ENCODE assay signal across 16 mouse cellular contexts in genomic region chr4:44917907-44918306, GRCm38 (mm10).
DNase-seq lines count a peak whose midpoint lies in the region; ATAC-seq and TF ChIP-seq lines count a peak whose summit lies in the region.
"Had no signal": no experiment of that assay in that cellular context is flagged by ENCODE, and none has a peak within 500 bp of the region (broad histone marks: within the 10 kb centered on the region; RNA-seq: fewer than 3 reads in every experiment).

No protein-coding gene starts in this region.

- no peaks in the 10 kb centered on the region for H3K27me3 ChIP-seq in spleen, adult 2 months (ENCODE audit: control insufficient read depth, insufficient read depth, low read length)
- no peaks in the 10 kb centered on the region for H3K27me3 ChIP-seq in forebrain, embryonic 15.5 days
- no peaks in the 10 kb centered on the region for H3K27me3 ChIP-seq in liver, embryonic 15.5 days
- H3K27me3 ChIP-seq in midbrain, postnatal 0 days (ENCODE audit: insufficient read depth, low read length): no peaks in the 10 kb centered on the region
- no peaks in the 10 kb centered on the region for H3K27me3 ChIP-seq in thymus, adult 2 months (ENCODE audit: control insufficient read depth, insufficient read depth, low read length)
- H3K27me3 ChIP-seq: CH12.LX; heart, embryonic 15.5 days; limb, embryonic 15.5 days had no signal

- no peaks in the 10 kb centered on the region for H3K9me3 ChIP-seq in forebrain, embryonic 15.5 days
- no peaks in the 10 kb centered on the region for H3K9me3 ChIP-seq in liver, embryonic 15.5 days (replicated peaks)
- no peaks in the 10 kb centered on the region for H3K9me3 ChIP-seq in midbrain, postnatal 0 days (ENCODE audit: low read length)
- H3K9me3 ChIP-seq: heart, embryonic 15.5 days; limb, embryonic 15.5 days had no signal

- 0 out of 2 replicates have a peak, but pooled peaks cover 1% of the 10 kb centered on the region for H3K36me3 ChIP-seq in spleen, adult 2 months (ENCODE audit: control insufficient read depth, insufficient read depth, low read length)
- no peaks in the 10 kb centered on the region for H3K36me3 ChIP-seq in forebrain, embryonic 15.5 days
- H3K36me3 ChIP-seq in liver, embryonic 15.5 days (replicated peaks): no peaks in the 10 kb centered on the region
- H3K36me3 ChIP-seq in midbrain, postnatal 0 days (ENCODE audit: insufficient read depth, low read length): peaks cover 2% of the 10 kb centered on the region; the same call in 1 of the 2 replicates
- H3K36me3 ChIP-seq in thymus, adult 2 months (ENCODE audit: control insufficient read depth, insufficient read depth, low read length): no peaks in the 10 kb centered on the region
- H3K36me3 ChIP-seq: limb, embryonic 15.5 days had no signal

- no peak overlapping the region for H3K4me3 ChIP-seq in spleen, adult 2 months (ENCODE audit: extremely low read depth, insufficient read depth, insufficient read length)
- no peak overlapping the region for H3K4me3 ChIP-seq in forebrain, embryonic 15.5 days
- H3K4me3 ChIP-seq in liver, embryonic 15.5 days (replicated peaks): no peak overlapping the region
- H3K4me3 ChIP-seq in midbrain, postnatal 0 days (ENCODE audit: low read depth, low read length): no peak overlapping the region
- no peak overlapping the region for H3K4me3 ChIP-seq in thymus, adult 2 months (ENCODE audit: control insufficient read depth, insufficient read depth, low read length)
- H3K4me3 ChIP-seq: heart, embryonic 15.5 days; limb, embryonic 15.5 days had no signal

- peak overlapping the region; percentile 43 for H3K27ac ChIP-seq in spleen, adult 2 months (ENCODE audit: insufficient read depth, low read length)
- H3K27ac ChIP-seq in forebrain, embryonic 15.5 days (replicated peaks): peak overlapping the region; percentile 58
- H3K27ac ChIP-seq in liver, embryonic 15.5 days (replicated peaks): no peak overlapping the region; the same call in 1 of the 2 replicates
- H3K27ac ChIP-seq in midbrain, postnatal 0 days (ENCODE audit: low read depth, low read length): no peak overlapping the region
- H3K27ac ChIP-seq in thymus, adult 2 months (ENCODE audit: control insufficient read depth, insufficient read depth, low read length): no peak overlapping the region
- H3K27ac ChIP-seq: heart, embryonic 15.5 days; limb, embryonic 15.5 days; macrophage; stomach, postnatal 0 days had no signal

- DNase-seq in spleen, adult 2 months (ENCODE audit: low read depth in 1 of 2, low spot score in 2 of 2): no peak
- DNase-seq in spleen, postnatal 10 days (ENCODE audit: low spot score in 2 of 2): no peak
- DNase-seq in midbrain, postnatal 0 days (ENCODE audit: low spot score): peak; percentile 6
- no peak for DNase-seq in adrenal gland, adult 2 months
- no peak for DNase-seq in natural killer cell, adult 2 months (ENCODE audit: low spot score in 2 of 2)
- DNase-seq in thymus, adult 2 months: no peak
- DNase-seq: kidney, adult 9 months; right cerebral cortex, postnatal 4 days had no signal

- H3K4me2 ChIP-seq in forebrain, embryonic 15.5 days (replicated peaks): no peak overlapping the region
- 0 out of 2 replicates have a peak overlapping the region, but pooled peaks have one; percentile 2 for H3K4me2 ChIP-seq in liver, embryonic 15.5 days
- no peak overlapping the region for H3K4me2 ChIP-seq in midbrain, postnatal 0 days (ENCODE audit: low read depth, low read length, poor library complexity, severe bottlenecking)
- H3K4me2 ChIP-seq: heart, embryonic 15.5 days; limb, embryonic 15.5 days had no signal

- WGBS in spleen, adult 2 months: 28% methylated on average over 3 of the region's 3 CpGs
- WGBS in forebrain, embryonic 15.5 days: 11% methylated on average over 3 of the region's 3 CpGs
- 47% methylated on average over 3 of the region's 3 CpGs for WGBS in liver, embryonic 15.5 days (ENCODE audit: insufficient replicate concordance)
- 5% methylated on average over 3 of the region's 3 CpGs for WGBS in midbrain, postnatal 0 days
- 91% methylated on average over 3 of the region's 3 CpGs for WGBS in thymus, adult 2 months

- H3K9ac ChIP-seq in forebrain, embryonic 15.5 days (replicated peaks): no peak overlapping the region
- no peak overlapping the region for H3K9ac ChIP-seq in liver, embryonic 15.5 days
- no peak overlapping the region for H3K9ac ChIP-seq in midbrain, postnatal 0 days (replicated peaks; ENCODE audit: low read length, poor library complexity, severe bottlenecking)
- H3K9ac ChIP-seq: heart, embryonic 15.5 days; limb, embryonic 15.5 days had no signal

- TF ChIP-seq CTCF in spleen, adult 2 months (IDR thresholded peaks at IDR 0.05; ENCODE audit: extremely low read depth, insufficient read depth, insufficient read length, insufficient replicate concordance): no peak
- no peak for TF ChIP-seq CTCF in midbrain, postnatal 0 days (IDR thresholded peaks at IDR 0.05)
- no peak for TF ChIP-seq CTCF in thymus, adult 2 months (IDR thresholded peaks at IDR 0.05; ENCODE audit: borderline replicate concordance, control insufficient read depth, extremely low read depth, insufficient read depth, low read length, poor library complexity)

- TF ChIP-seq POLR2A in spleen, adult 2 months (IDR thresholded peaks at IDR 0.05; ENCODE audit: low read depth, low read length): no peak
- TF ChIP-seq POLR2A in thymus, adult 2 months (IDR thresholded peaks at IDR 0.05; ENCODE audit: control insufficient read depth, extremely low read depth, insufficient read depth, low read length, poor library complexity): no peak

- peaks cover 6% of the 10 kb centered on the region for H3K4me1 ChIP-seq in spleen, adult 2 months (ENCODE audit: control insufficient read depth, insufficient read depth, insufficient read length)
- peaks cover 21% of the 10 kb centered on the region for H3K4me1 ChIP-seq in forebrain, embryonic 15.5 days
- peaks cover 19% of the 10 kb centered on the region for H3K4me1 ChIP-seq in liver, embryonic 15.5 days (replicated peaks)
- H3K4me1 ChIP-seq in midbrain, postnatal 0 days (ENCODE audit: insufficient read depth, low read length): no peaks in the 10 kb centered on the region
- no peaks in the 10 kb centered on the region for H3K4me1 ChIP-seq in thymus, adult 2 months (replicated peaks; ENCODE audit: control insufficient read depth, insufficient read depth, low read length)
- H3K4me1 ChIP-seq: heart, embryonic 15.5 days; limb, embryonic 15.5 days had no signal

- peak; percentile 61; the same call in 1 of the 2 replicates for ATAC-seq in forebrain, embryonic 15.5 days (replicated peaks)
- peak; percentile 77 for ATAC-seq in liver, embryonic 15.5 days (ENCODE audit: insufficient read depth)
- no peak for ATAC-seq in midbrain, postnatal 0 days (ENCODE audit: low FRiP score)
- ATAC-seq: activated CD4-positive, CD25-positive, alpha-beta regulatory T cell, adult 4 months had no signal

Comparison
In these comparisons a context has a peak if more than half of its experiments do, and no peak if none do; other contexts are left out.
1. H3K27ac ChIP-seq: peak in spleen, adult 2 months (single experiment) and forebrain, embryonic 15.5 days (single experiment); none in liver, embryonic 15.5 days (single experiment), midbrain, postnatal 0 days (single experiment) and thymus, adult 2 months (single experiment).